Mouse (Mus musculus) lung, postnatal 0 days (tissue): ENCODE measurements around the gene Ppp1r21.

Experiments used
- CTCF ChIP-seq: IDR thresholded peaks from 2 replicates; pipeline ENCODE4 v1.5.1; 2016; ENCODE audit warnings: antibody characterized with exemption, mild to moderate bottlenecking
- EP300 ChIP-seq: IDR thresholded peaks from 2 replicates; pipeline ENCODE4 v1.6.1; 2016; ENCODE audit warnings: antibody characterized with exemption, mild to moderate bottlenecking, control low read depth

GRCm38 (mm10) chr17:88484539-88484938 is 45.4 kb upstream of the Ppp1r21 start:
- TF ChIP-seq CTCF (no peak), EP300 (no peak)
